Mouse (Mus musculus) heart, embryonic 16.5 days (tissue): ENCODE results near the gene Ankrd55. TPM values are rescaled to one million over a fixed set of nuclear protein-coding genes. Genes with fewer than 3 reads are reported as not detected.

Experiments used
- ATAC-seq: fragments of 200-750 bp; cut with Nextera tagmentation; replicated peaks from 2 replicates; pipeline ENCODE4 v1.8.0; 2017; ENCODE audit warnings: moderate number of reproducible peaks; ENCODE audit not compliant: insufficient read depth, low FRiP score; ENCODE audit errors: extremely low read depth
- H3K27ac ChIP-seq: fragments of 300-500 bp; sonication (generic); 2 replicates; pipeline ENCODE4 v1.5.1; 2014; ENCODE audit warnings: mild to moderate bottlenecking, low read length, control low read depth, moderate library complexity
- H3K27me3 ChIP-seq: fragments of 300-500 bp; sonication (generic); 2 replicates; pipeline ENCODE4 v1.6.1; 2014; ENCODE audit warnings: low read length, mixed read lengths; ENCODE audit not compliant: control insufficient read depth, insufficient read depth
- H3K36me3 ChIP-seq: fragments of 300-500 bp; sonication (generic); 2 replicates; pipeline ENCODE4 v1.6.1; 2014; ENCODE audit not compliant: control insufficient read depth, insufficient read depth
- H3K4me1 ChIP-seq: fragments of 300-500 bp; sonication (generic); 2 replicates; pipeline ENCODE4 v1.6.1; 2014; ENCODE audit warnings: low read length, mixed read lengths; ENCODE audit not compliant: control insufficient read depth, insufficient read depth
- H3K4me2 ChIP-seq: fragments of 300-500 bp; sonication (generic); 2 replicates; pipeline ENCODE4 v1.6.1; 2014; ENCODE audit warnings: low read depth, mild to moderate bottlenecking, control low read depth, low read length
- H3K4me3 ChIP-seq: fragments of 300-500 bp; sonication (generic); 2 replicates; pipeline ENCODE4 v1.5.1; 2014; ENCODE audit warnings: mild to moderate bottlenecking, control low read depth, low read length
- H3K9ac ChIP-seq: fragments of 300-500 bp; sonication (generic); 2 replicates; pipeline ENCODE4 v1.6.1; 2014; ENCODE audit warnings: low read length, control low read depth
- H3K9me3 ChIP-seq: fragments of 300-500 bp; sonication (generic); replicated peaks from 2 replicates; pipeline ENCODE4 v1.6.1; 2016; ENCODE audit warnings: low read length; ENCODE audit not compliant: control insufficient read depth
- WGBS: fragments of 180-500 bp; shearing (Covaris S2); extraction: QIAGEN DNeasy Blood & Tissue Kit; methylation state at CpG from one replicate; pipeline ENCODE4 v1.1.7; 2014; 5-methylcytosine and 5-hydroxymethylcytosine counted together
- polyA plus RNA-seq: library from polyadenylated mRNA; unstranded; fragments of >200 nt; fragmentation: Nextera tagmentation; extraction: Ambion mirVana; gene quantifications from 2 replicates; pipeline ENCODE4 v1.2.1, GENCODE M21; 2015

The Ankrd55 gene
- polyA plus RNA-seq, 1 experiment from 2014 or later, result 0.32 TPM

DNA sequence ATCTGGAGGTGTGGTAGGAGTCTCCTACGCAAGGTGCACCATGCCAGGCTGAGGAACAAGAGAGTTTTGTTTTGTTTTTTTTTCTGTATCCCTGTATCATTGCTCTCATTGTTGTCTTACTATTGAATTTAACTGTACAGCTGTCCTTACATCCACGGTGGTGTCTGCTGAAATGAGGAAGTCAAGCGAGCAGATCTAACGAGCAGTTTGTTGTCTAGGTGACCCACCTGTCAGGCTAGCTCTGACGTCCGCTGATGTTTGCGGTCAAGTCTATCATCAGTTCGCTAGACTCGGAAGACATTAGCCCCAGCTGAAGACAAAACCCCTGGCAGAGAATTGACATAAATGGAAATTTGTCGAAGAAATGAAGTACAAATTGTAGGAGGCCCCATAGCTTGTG is 66.7 kb downstream of the Ankrd55 start:
- Histone ChIP-seq H3K27ac (peak overlapping the region; percentile 54; the same call in 1 of the 2 replicates), H3K36me3 (no peaks in the 10 kb centered on the region), H3K4me1 (peaks cover 11% of the 10 kb centered on the region), H3K9ac (no peak overlapping the region), H3K9me3 (peaks cover 6% of the 10 kb centered on the region), H3K27me3 (no peaks in the 10 kb centered on the region), H3K4me3 (no peak overlapping the region), H3K4me2 (no peak overlapping the region)
- WGBS, result 84% methylated on average over 10 of the region's 10 CpGs
- 0 out of 2 replicates have a peak, but pooled peaks have one; percentile 32 for ATAC-seq

GRCm38 (mm10) chr13:112355794-112356486 is 67.7 kb downstream of the Ankrd55 start:
- H3K4me3 ChIP-seq, result no peak overlapping the region
- no peak for ATAC-seq
- no peak overlapping the region for H3K9ac ChIP-seq
- 74% methylated on average over 20 of the region's 20 CpGs for WGBS
- H3K27ac ChIP-seq, result no peak overlapping the region
- H3K4me2 ChIP-seq, result no peak overlapping the region
- H3K36me3 ChIP-seq, result no peaks in the 10 kb centered on the region
- H3K4me1 ChIP-seq, result peaks cover 11% of the 10 kb centered on the region
- no peaks in the 10 kb centered on the region for H3K27me3 ChIP-seq
- H3K9me3 ChIP-seq, result no peaks in the 10 kb centered on the region

GRCm38 (mm10) chr13:112361575-112361974 is 73.3 kb downstream of the Ankrd55 start:
- H3K4me1 ChIP-seq, result peaks cover 7% of the 10 kb centered on the region
- no peak overlapping the region for H3K4me3 ChIP-seq
- no peaks in the 10 kb centered on the region for H3K27me3 ChIP-seq
- no peak overlapping the region for H3K9ac ChIP-seq
- no peaks in the 10 kb centered on the region for H3K9me3 ChIP-seq
- H3K36me3 ChIP-seq, result no peaks in the 10 kb centered on the region
- H3K4me2 ChIP-seq, result no peak overlapping the region
- ATAC-seq, result no peak
- WGBS, result 84% methylated on average over 4 of the region's 4 CpGs
- H3K27ac ChIP-seq, result no peak overlapping the region

- H3K9me3 ChIP-seq, result no peaks in the 10 kb centered on the region
- WGBS, result 80% methylated on average over 10 of the region's 10 CpGs
These were observed 75.0 kb downstream of the Ankrd55 start for GRCm38 (mm10) chr13:112363218-112363617.

GRCm38 (mm10) chr13:112363746-112364145 is 75.5 kb downstream of the Ankrd55 start:
- no peak overlapping the region for H3K9ac ChIP-seq
- no peak for ATAC-seq
- H3K9me3 ChIP-seq, result no peaks in the 10 kb centered on the region
- no peak overlapping the region for H3K4me2 ChIP-seq
- no peaks in the 10 kb centered on the region for H3K36me3 ChIP-seq
- peaks cover 7% of the 10 kb centered on the region for H3K4me1 ChIP-seq
- 46% methylated on average over 2 of the region's 3 CpGs for WGBS
- H3K27me3 ChIP-seq, result no peaks in the 10 kb centered on the region
- H3K4me3 ChIP-seq, result no peak overlapping the region
- no peak overlapping the region for H3K27ac ChIP-seq

More at GRCm38 (mm10) chr13:112363218-112363617, 75.0 kb downstream of the Ankrd55 start:
- Histone ChIP-seq H3K4me3 (no peak overlapping the region), H3K36me3 (no peaks in the 10 kb centered on the region), H3K9ac (no peak overlapping the region), H3K27ac (no peak overlapping the region), H3K27me3 (no peaks in the 10 kb centered on the region), H3K4me1 (peaks cover 7% of the 10 kb centered on the region), H3K4me2 (no peak overlapping the region)
- no peak for ATAC-seq

GRCm38 (mm10) chr13:112364698-112365097 is 76.4 kb downstream of the Ankrd55 start:
- H3K27ac ChIP-seq, result no peak overlapping the region
- H3K27me3 ChIP-seq, result no peaks in the 10 kb centered on the region
- no peaks in the 10 kb centered on the region for H3K36me3 ChIP-seq
- H3K9me3 ChIP-seq, result no peaks in the 10 kb centered on the region
- no peak overlapping the region for H3K9ac ChIP-seq
- no peak for ATAC-seq
- H3K4me2 ChIP-seq, result no peak overlapping the region
- H3K4me1 ChIP-seq, result peaks cover 7% of the 10 kb centered on the region
- 93% methylated on average over 5 of the region's 5 CpGs for WGBS
- no peak overlapping the region for H3K4me3 ChIP-seq

- Histone ChIP-seq H3K4me1 (peaks cover 7% of the 10 kb centered on the region), H3K27ac (no peak overlapping the region), H3K4me3 (no peak overlapping the region), H3K27me3 (no peaks in the 10 kb centered on the region), H3K36me3 (no peaks in the 10 kb centered on the region), H3K9ac (no peak overlapping the region), H3K9me3 (no peaks in the 10 kb centered on the region), H3K4me2 (no peak overlapping the region)
- WGBS, result 46% methylated on average over 5 of the region's 5 CpGs
- no peak for ATAC-seq
These were observed 77.1 kb downstream of the Ankrd55 start for GRCm38 (mm10) chr13:112365303-112365702.

DNA sequence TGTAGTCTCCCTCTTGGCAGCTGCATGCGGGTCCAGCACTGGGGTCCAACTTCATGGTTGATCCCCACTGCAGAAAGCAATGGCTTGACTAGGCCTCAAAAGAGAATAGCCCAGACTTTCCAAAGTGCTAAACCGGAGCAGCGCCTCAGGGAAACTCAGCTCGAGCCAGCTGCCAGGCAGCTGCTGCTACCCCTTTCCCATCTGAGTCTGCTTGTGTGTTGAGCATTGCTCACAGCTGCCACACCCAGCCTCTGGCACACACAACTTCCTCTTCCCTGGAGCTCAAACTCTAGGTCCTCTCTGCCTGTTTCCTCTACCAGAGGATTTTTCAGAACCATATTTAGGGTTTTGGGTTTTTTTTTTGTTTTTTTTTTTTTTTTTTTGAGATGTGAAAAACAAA is 77.5 kb downstream of the Ankrd55 start:
- 63% methylated on average over 4 of the region's 4 CpGs for WGBS
- no peak for ATAC-seq
- H3K9ac ChIP-seq, result no peak overlapping the region

GRCm38 (mm10) chr13:112366321-112367029 is 78.2 kb downstream of the Ankrd55 start:
- Histone ChIP-seq H3K36me3 (no peaks in the 10 kb centered on the region), H3K27ac (no peak overlapping the region), H3K4me3 (no peak overlapping the region), H3K4me1 (peaks cover 7% of the 10 kb centered on the region), H3K4me2 (no peak overlapping the region), H3K9ac (no peak overlapping the region), H3K27me3 (no peaks in the 10 kb centered on the region), H3K9me3 (no peaks in the 10 kb centered on the region)
- no peak for ATAC-seq
- WGBS, result 87% methylated on average over 4 of the region's 4 CpGs

More for the DNA sequence above, 77.5 kb downstream of the Ankrd55 start:
- Histone ChIP-seq H3K4me1 (peaks cover 7% of the 10 kb centered on the region), H3K4me2 (no peak overlapping the region), H3K36me3 (no peaks in the 10 kb centered on the region), H3K4me3 (no peak overlapping the region), H3K27ac (no peak overlapping the region; the same call in 1 of the 2 replicates), H3K27me3 (no peaks in the 10 kb centered on the region), H3K9me3 (no peaks in the 10 kb centered on the region)
